Mouse (Mus musculus): ENCODE results near the gene Nup210l. TPM values are rescaled to one million over a fixed set of nuclear protein-coding genes. Genes with fewer than 3 reads are reported as not detected.

Gene Nup210l
- under 1 TPM; 0.77 to 0.84 TPM for total RNA-seq (2023)

GRCm38 (mm10) chr3:90103938-90104337 lies at the start of gene Nup210l:
Gene Nup210l (plus strand): TSS chr3:90104132.

GRCm38 (mm10) chr3:90072294-90072693 lies 31.6 kb upstream of the Nup210l start, which contains the start of gene Tpm3:
Gene Tpm3 (plus strand): TSS chr3:90072649.

GRCm38 (mm10) chr3:90213377-90213866 lies 109.5 kb downstream of the Nup210l start, which contains the start of the genes Rps27 and Rab13:
Gene Rps27 (minus strand): TSS chr3:90213651.
Gene Rab13 (plus strand): TSS chr3:90213695.

GRCm38 (mm10) chr3:90231507-90232333 lies 127.8 kb downstream of the Nup210l start, which contains the start of gene Jtb:
Gene Jtb (plus strand): TSS chr3:90231597.

GRCm38 (mm10) chr3:90242984-90243775 lies 139.2 kb downstream of the Nup210l start, which contains the start of gene Creb3l4:
Gene Creb3l4 (minus strand): TSS chr3:90243512.

GRCm38 (mm10) chr3:90247960-90248745 lies 144.2 kb downstream of the Nup210l start, which contains the start of gene Slc39a1:
Gene Slc39a1 (plus strand): TSS chr3:90248172.

GRCm38 (mm10) chr3:90253653-90254418 lies 149.9 kb downstream of the Nup210l start, which contains the start of gene Crtc2:
Gene Crtc2 (plus strand): TSS chr3:90254163.

Other genes with a start within 250 kb of the Nup210l start
- gene Il6ra, start 190.9 kb upstream of the Nup210l start, total RNA-seq (2023), result 100 to 1,000 TPM; 113 to 137 TPM
- 10 to 100 TPM; 12.7 to 13.2 TPM for gene Atp8b2, start 140.6 kb upstream of the Nup210l start, total RNA-seq (2023)
- 10 to 100 TPM; 37.6 to 45.4 TPM for gene Hax1, start 105.4 kb upstream of the Nup210l start, total RNA-seq (2023)
- gene 4933434E20Rik, start 52.5 kb upstream of the Nup210l start, total RNA-seq (2023), result 10 to 100 TPM; 47.6 to 50.8 TPM
- 100 to 1,000 TPM; 127 to 154 TPM for gene Ubap2l, start 51.5 kb upstream of the Nup210l start, total RNA-seq (2023)
- gene Tpm3, start 31.5 kb upstream of the Nup210l start, total RNA-seq (2023), result 100 to 1,000 TPM; 808 to 885 TPM
- 1,000 to 10,000 TPM; 1,765 to 1,918 TPM for gene Rps27, start 109.5 kb downstream of the Nup210l start, total RNA-seq (2023)
- 1 to 10 TPM; 2.3 to 3.9 TPM for gene Rab13, start 109.6 kb downstream of the Nup210l start, total RNA-seq (2023)
- gene Jtb, start 127.5 kb downstream of the Nup210l start, total RNA-seq (2023), result 10 to 100 TPM; 27.6 to 30.9 TPM
- gene Creb3l4, start 139.4 kb downstream of the Nup210l start, total RNA-seq (2023), result not detected
- 10 to 100 TPM; 21.0 to 22.9 TPM for gene Slc39a1, start 144.0 kb downstream of the Nup210l start, total RNA-seq (2023)
- gene Crtc2, start 150.0 kb downstream of the Nup210l start, total RNA-seq (2023), result 10 to 100 TPM; 59.8 to 70.4 TPM
- gene Dennd4b, start 161.1 kb downstream of the Nup210l start, total RNA-seq (2023), result 10 to 100 TPM; 49.7 to 67.2 TPM
- gene Gatad2b, start 189.0 kb downstream of the Nup210l start, total RNA-seq (2023), result 10 to 100 TPM; 63.0 to 70.9 TPM

All from neutrophil, adult 59 days (primary cell).